Mouse (Mus musculus): ENCODE measurements at regions not wholly inside any gene's neighbourhood (a gene's known extent, or its start where the extent isn't known, plus 50 kb on each side); places are given as distances from the start of the nearest gene placed in this dataset.
A peak's percentile ranks its signal among the peaks of the same experiment; 100 is the strongest.

DNA sequence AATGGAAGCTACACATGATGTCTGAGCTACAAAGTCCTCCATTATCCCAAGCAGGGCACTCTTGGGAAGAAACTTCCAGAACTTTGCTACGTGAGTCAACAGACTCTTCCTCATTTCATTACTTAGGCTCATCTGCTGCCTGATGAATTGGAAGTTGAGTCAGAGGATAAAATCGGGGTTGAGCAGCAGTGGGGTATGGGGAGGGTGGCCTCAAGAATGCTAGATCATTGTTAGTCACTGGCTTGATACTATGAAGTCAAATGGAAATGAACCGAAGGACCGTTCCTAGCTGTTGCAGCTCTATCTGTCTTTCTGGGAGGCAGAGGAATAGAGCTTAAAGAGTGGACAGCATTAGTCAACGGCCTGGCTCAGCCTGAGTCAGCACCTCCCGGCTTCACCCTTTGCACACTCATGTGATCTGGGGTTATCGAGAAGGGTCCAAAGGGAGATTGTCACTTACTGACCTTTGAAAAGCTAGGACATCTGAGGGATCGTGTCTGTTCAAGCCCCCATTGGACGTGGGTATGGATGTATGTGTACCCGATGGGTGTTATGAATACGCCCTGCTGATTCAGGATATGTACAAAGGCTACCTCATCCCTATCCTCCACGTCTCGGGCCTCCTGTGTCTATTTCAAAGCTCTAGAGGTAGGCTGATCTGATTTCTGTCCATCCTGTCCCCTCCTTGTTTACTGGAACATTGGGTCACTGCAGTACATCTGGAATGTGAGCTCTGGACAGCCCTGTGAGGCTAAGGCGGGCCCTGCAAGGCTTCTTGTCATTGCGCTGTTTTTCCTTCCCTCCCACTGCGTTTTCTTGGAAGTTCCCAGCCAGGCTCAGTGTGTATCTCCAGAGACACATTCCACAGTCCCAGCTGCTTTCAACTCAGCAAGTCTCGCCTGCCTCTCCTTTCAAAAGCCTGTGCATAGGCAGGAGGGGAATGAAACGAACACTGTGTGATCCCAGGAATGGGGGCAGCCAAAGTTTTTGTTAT is 135.4 kb upstream of the Zfp648 start:
- no peak overlapping the region for H3K27ac ChIP-seq
- DNase-seq (ENCODE audit: low spot score in 2 of 2): no peak
- no peak overlapping the region for H3K4me3 ChIP-seq
- TF ChIP-seq CTCF (conservative IDR thresholded peaks at IDR 0.05): no peak

GRCm38 (mm10) chr1:154067856-154068255 is 133.1 kb upstream of the Zfp648 start:
- no peak for TF ChIP-seq CTCF (conservative IDR thresholded peaks at IDR 0.05)
- no peak overlapping the region for H3K27ac ChIP-seq
- H3K4me3 ChIP-seq: no peak overlapping the region
- DNase-seq (ENCODE audit: low spot score in 2 of 2): no peak

DNA sequence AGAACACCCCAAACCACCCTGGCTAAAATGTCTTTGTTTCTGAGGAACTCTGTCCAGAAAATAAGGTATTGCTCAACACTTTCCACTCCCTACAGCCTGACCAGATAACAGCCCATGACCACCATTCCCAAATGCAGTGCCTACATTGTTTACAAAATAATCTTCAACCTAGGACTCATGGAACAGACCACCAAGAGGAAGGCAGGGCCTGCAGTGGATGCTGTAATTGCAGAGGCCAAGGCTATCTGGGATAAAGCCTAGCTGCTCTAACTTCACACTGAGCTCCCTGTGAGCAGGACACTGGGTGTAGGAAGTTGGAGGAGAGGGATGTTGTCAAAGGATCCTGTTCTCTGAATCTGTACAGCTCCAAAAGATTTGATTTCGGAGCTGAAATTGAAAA is 126.7 kb upstream of the Zfp648 start:
- no peak overlapping the region for H3K27ac ChIP-seq
- TF ChIP-seq CTCF (conservative IDR thresholded peaks at IDR 0.05): no peak
- no peak for DNase-seq (ENCODE audit: low spot score in 2 of 2)
- H3K4me3 ChIP-seq: no peak overlapping the region

DNA sequence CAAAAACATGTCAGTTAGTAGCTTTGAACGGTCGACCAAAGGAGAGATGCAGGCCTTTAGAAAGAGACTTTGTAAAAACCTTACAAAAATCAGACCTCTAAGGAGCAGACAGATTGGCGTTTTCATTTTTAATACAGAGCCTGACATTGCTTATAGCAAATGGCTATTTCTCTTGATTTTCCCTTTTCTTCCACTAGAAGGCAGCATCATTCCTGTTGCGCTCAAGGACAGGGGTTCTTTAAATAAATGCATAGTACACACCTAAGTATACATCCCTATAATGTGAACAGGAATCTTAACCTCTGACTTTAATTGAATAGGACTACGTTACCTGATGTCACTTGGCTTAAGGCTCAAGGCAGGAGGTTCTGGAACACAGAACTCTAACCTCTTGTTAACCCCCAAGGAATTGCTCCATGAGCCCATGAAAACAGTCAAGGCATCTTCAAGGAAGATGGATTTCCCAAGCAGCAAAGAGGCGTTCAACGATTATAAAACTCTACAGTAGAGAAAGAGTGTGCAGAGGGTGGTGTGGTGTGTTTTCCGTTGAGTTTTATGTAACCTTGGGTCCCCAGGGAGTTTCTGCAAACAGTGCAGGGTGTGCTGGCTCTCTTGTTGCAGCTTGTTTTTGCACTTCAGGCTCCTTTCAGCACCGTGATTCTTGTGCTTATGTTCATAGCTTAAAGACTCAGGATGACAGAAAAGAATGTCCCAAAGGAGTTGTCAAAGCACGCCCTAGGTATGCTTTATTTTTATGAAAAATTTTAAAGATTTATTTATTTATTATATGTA is 124.1 kb upstream of the Zfp648 start:
- Histone ChIP-seq H3K4me3 (no peak overlapping the region), H3K27ac (no peak overlapping the region)
- peak; percentile 77 for TF ChIP-seq CTCF (conservative IDR thresholded peaks at IDR 0.05)
- DNase-seq (ENCODE audit: low spot score in 2 of 2): no peak

- no peak for DNase-seq (ENCODE audit: low spot score in 2 of 2)
- Histone ChIP-seq H3K4me3 (no peak overlapping the region), H3K27ac (no peak overlapping the region)
- no peak for TF ChIP-seq CTCF (conservative IDR thresholded peaks at IDR 0.05)
Observed at GRCm38 (mm10) chr1:154080505-154081380, 120.2 kb upstream of the Zfp648 start.

GRCm38 (mm10) chr1:154086145-154086544 is 114.8 kb upstream of the Zfp648 start:
- no peak for DNase-seq (ENCODE audit: low spot score in 2 of 2)
- Histone ChIP-seq H3K4me3 (no peak overlapping the region), H3K27ac (no peak overlapping the region)
- no peak for TF ChIP-seq CTCF (conservative IDR thresholded peaks at IDR 0.05)

GRCm38 (mm10) chr1:154089815-154090214 is 111.2 kb upstream of the Zfp648 start:
- DNase-seq (ENCODE audit: low spot score in 2 of 2): no peak
- no peak overlapping the region for H3K4me3 ChIP-seq
- no peak overlapping the region for H3K27ac ChIP-seq

DNA sequence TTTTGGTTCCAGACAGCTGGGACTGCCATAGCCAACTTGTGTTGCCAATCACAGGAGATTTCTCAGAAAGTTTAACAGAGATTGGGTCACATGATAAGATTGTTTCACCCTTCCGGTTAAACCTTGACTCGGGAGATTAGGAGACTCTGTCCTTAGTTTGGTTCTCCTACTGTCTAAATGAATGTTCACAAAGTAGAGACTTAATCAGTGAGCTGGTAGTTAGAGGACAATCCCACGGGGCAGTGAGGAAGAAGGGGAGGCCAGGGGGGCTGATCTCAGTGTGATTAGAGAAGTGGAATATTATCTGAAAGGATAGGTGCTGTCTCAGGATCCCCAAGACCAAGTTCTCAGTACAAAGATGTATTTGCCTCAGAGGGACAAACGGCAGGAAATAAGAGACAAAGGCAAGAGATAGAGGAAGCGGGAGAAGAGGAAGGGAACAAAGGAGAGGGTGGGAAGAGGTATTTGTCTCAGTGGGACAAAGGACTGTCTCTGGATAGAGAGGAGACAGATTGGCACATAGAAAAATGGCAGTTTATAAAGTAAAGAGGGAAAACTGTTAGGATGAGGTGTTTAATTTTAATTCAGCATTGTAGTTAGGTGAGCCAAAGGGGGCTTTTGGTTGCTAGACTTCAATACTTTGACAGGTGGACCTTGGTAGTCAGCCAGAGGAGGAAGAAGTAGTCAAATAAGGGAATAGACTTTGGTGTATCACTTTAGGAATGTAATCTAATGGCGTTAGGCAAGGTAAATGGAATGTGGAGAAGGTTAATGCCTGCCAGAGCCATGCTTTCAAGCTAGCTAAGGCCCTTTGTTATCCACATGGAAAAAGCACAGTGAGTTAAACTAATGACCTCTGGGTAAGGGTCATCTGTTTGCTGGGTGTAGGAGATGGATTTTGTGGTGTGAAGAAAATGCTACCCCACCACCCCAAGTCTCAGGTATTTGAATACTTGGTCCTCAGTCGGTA is 110.2 kb upstream of the Zfp648 start:
- Histone ChIP-seq H3K4me3 (no peak overlapping the region), H3K27ac (no peak overlapping the region)
- DNase-seq (ENCODE audit: low spot score in 2 of 2): no peak
- no peak for TF ChIP-seq CTCF (conservative IDR thresholded peaks at IDR 0.05)

More at GRCm38 (mm10) chr1:154089815-154090214, 111.2 kb upstream of the Zfp648 start:
- TF ChIP-seq CTCF (conservative IDR thresholded peaks at IDR 0.05): no peak

DNA sequence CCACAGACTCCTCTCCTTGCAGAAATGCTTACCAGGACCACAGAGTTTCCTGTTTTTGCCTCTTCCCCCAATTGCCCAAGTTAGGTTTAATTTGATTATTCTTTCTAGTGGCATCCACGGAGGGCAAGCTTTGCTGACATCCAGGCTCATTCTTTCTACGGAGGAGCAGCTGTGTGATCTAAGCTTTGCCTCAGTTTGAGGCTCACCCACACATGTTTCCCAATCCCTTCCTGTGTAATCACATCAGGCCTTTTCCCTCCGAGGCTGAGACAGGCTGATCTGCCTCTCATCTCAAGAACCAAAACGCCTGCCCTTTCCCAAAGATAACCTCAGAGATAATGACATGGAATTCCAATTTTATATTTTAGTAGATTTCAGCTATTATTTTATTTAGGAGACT is 107.4 kb upstream of the Zfp648 start:
- DNase-seq (ENCODE audit: low spot score in 2 of 2): no peak
- no peak overlapping the region for H3K4me3 ChIP-seq
- H3K27ac ChIP-seq: no peak overlapping the region
- TF ChIP-seq CTCF (conservative IDR thresholded peaks at IDR 0.05): no peak

DNA sequence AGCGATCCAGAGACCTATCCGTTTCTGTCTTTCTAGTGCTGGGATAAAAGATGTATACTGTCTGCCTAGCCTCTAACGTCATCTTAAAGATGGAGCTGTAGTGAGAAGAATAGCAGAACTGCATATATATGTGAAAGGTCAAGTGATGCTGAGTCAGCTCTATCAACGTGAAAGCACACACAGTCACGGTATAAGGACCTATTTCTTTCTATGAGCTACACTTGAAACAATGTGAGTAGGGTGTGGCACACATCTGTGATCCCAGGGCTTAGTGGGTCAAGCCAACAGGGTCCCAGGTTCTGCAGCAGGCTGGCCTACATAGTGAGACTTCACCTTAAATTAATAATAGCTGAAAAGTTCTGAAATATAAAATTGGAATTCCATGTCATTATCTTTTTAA is 106.6 kb upstream of the Zfp648 start:
- TF ChIP-seq CTCF (conservative IDR thresholded peaks at IDR 0.05): no peak
- H3K27ac ChIP-seq: no peak overlapping the region
- no peak overlapping the region for H3K4me3 ChIP-seq
- DNase-seq (ENCODE audit: low spot score in 2 of 2): no peak

GRCm38 (mm10) chr1:154096113-154096512 is 104.9 kb upstream of the Zfp648 start:
- TF ChIP-seq CTCF (conservative IDR thresholded peaks at IDR 0.05): no peak
- no peak overlapping the region for H3K4me3 ChIP-seq
- H3K27ac ChIP-seq: no peak overlapping the region
- no peak for DNase-seq (ENCODE audit: low spot score in 2 of 2)

All from layer of hippocampus, adult 2 months (tissue).